Mouse (Mus musculus) midbrain, embryonic 10.5 days (tissue): Measurements from ENCODE around the gene Mettl13. TPM values are rescaled to one million over a fixed set of nuclear protein-coding genes. Genes with fewer than 3 reads are reported as not detected.

Source experiments
- DNase-seq: peaks from one replicate; pipeline ENCODE4 v3.0.0-alpha.2; 2017; ENCODE audit warnings: low spot score
- H3K27ac ChIP-seq: fragments of 300-500 bp; sonication (generic); replicated peaks from 2 replicates; pipeline ENCODE4 v1.5.1; 2016; ENCODE audit warnings: mild to moderate bottlenecking
- H3K27me3 ChIP-seq: fragments of 300-500 bp; sonication (generic); 2 replicates; pipeline ENCODE4 v1.6.1; 2016; ENCODE audit warnings: low read depth, mild to moderate bottlenecking; ENCODE audit not compliant: poor library complexity, severe bottlenecking
- H3K36me3 ChIP-seq: fragments of 300-500 bp; sonication (generic); 2 replicates; pipeline ENCODE4 v1.6.1; 2016; ENCODE audit warnings: mild to moderate bottlenecking, moderate library complexity
- H3K4me1 ChIP-seq: fragments of 300-500 bp; sonication (generic); 2 replicates; pipeline ENCODE4 v1.6.1; 2016
- H3K4me3 ChIP-seq: fragments of 300-500 bp; sonication (generic); 2 replicates; pipeline ENCODE4 v1.5.1; 2016; ENCODE audit warnings: mild to moderate bottlenecking, moderate library complexity
- H3K9me3 ChIP-seq: fragments of 300-500 bp; sonication (generic); replicated peaks from 2 replicates; pipeline ENCODE4 v1.6.1; 2016; ENCODE audit warnings: mild to moderate bottlenecking
- WGBS: fragments of 180-500 bp; shearing (Covaris S2); methylation state at CpG from one replicate; pipeline ENCODE4 v1.1.7; 2016; 5-methylcytosine and 5-hydroxymethylcytosine counted together
- polyA plus RNA-seq: library from polyadenylated mRNA; unstranded; fragments of >200 nt; fragmentation: Nextera tagmentation; extraction: Ambion mirVana; gene quantifications from 2 replicates; pipeline ENCODE4 v1.2.1, GENCODE M21; 2016

The Mettl13 gene
- polyA plus RNA-seq, 1 experiment from 2014 or later: 26.7 TPM

DNA sequence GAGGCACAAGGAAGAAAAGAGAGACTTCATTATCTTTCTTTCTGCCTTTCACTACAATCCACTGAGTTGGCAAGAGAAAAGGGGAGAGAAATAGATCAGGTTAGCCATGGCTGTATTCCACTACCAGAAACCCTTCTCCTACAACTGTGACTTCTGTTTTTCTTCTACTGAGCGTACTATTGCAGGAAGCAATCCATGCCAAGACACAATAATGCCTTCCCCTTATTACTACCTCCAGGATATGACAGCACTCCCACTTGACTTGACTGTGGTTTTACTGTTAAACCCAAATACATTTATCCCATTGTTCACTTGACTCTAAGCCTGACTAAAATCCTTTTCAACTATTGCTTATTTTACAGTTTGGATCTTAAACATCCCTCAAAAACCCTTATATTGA lies 14.9 kb upstream of the Mettl13 start:
- DNase-seq: no peak
- Histone ChIP-seq H3K36me3 (no peaks in the 10 kb centered on the region), H3K4me1 (peaks cover 7% of the 10 kb centered on the region), H3K27me3 (no peaks in the 10 kb centered on the region), H3K4me3 (no peak overlapping the region), H3K9me3 (no peaks in the 10 kb centered on the region), H3K27ac (no peak overlapping the region)
- 91% methylated on average over 1 of the region's 1 CpGs for WGBS

DNA sequence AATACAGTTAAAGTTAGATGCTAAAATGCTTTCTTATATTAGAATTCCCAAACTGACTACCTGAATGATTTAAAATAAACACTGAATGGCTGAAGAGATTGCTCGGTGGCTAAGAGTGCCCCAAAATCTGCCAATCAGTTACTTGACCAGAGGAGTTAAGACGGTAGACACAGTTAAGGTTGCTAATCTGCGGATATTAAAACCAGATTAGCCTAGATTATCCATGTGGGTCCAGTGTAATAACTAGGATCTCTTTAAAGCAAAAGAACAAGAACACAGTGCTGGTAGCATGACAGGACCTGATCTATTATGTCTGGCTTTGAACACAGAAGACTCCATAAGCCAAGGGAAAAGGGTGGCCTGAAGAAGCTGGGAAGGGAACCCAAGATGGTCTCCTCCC lies 5.8 kb upstream of the Mettl13 start:
- 0 out of 2 replicates have a peak, but pooled peaks cover under 1% of the 10 kb centered on the region for H3K4me1 ChIP-seq
- no peak for DNase-seq
- no peaks in the 10 kb centered on the region for H3K27me3 ChIP-seq
- H3K36me3 ChIP-seq: no peaks in the 10 kb centered on the region
- H3K4me3 ChIP-seq: no peak overlapping the region
- no peaks in the 10 kb centered on the region for H3K9me3 ChIP-seq
- WGBS: 82% methylated on average over 3 of the region's 3 CpGs
- H3K27ac ChIP-seq: no peak overlapping the region

DNA sequence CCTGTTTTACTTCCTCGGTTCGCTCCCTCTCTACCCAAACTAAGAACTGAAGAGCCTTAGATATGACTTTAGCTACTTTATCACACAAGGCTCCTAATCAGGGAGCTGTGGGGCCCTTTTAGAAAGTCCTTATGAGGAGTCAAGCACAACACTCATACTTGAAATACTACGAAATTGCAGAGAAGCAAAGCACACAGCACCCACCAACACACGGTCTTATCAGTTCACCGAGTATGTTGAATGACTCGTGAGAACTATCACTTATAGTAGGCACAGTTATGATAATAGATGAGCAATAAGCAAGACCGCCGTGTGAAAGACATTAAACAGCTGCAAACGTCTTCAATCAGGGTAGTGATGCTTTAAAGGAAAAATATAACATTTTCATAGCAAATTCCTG lies 4.6 kb upstream of the Mettl13 start:
- 91% methylated on average over 9 of the region's 9 CpGs for WGBS
- H3K4me1 ChIP-seq: peaks cover 9% of the 10 kb centered on the region
- H3K4me3 ChIP-seq: no peak overlapping the region

DNA sequence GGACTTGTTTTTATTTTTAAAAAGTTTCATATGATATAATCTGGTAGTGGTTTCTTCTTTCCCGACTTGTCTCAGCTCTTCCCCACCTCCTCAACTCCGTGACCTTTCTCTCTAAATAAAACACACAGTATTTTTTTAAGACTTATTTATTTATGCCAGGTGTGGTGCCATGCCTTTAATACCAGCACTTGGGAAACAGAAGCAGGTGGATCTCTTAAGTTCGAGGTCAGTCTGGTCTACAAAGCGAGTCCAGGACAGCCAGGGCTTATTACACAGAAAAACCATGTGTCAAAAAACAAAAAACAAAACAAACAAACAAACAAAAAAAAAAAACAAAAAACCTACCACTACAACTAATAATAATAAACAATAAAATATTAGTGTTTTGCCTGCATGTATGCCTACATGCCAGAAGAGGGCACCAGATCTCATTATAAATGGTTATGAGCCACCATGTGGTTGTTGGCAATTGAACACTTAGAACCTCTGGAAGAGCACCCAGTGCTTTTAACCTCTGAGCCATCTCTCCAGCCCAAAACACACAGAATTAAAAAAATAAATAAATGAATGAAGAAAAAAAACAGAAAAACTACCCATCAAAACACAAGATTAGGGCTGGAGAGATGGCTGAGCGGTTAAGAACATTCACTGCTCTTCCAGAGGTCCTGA lies 1.4 kb upstream of the Mettl13 start:
- Histone ChIP-seq H3K36me3 (peaks cover 18% of the 10 kb centered on the region), H3K9me3 (no peaks in the 10 kb centered on the region), H3K27ac (no peak overlapping the region), H3K27me3 (no peaks in the 10 kb centered on the region), H3K4me1 (peaks cover 21% of the 10 kb centered on the region), H3K4me3 (no peak overlapping the region)
- WGBS: 78% methylated on average over 5 of the region's 5 CpGs
- DNase-seq: no peak

More for the DNA sequence above, 4.6 kb upstream of the Mettl13 start:
- Histone ChIP-seq H3K27ac (no peak overlapping the region), H3K36me3 (no peaks in the 10 kb centered on the region), H3K9me3 (no peaks in the 10 kb centered on the region), H3K27me3 (no peaks in the 10 kb centered on the region)
- DNase-seq: no peak

DNA sequence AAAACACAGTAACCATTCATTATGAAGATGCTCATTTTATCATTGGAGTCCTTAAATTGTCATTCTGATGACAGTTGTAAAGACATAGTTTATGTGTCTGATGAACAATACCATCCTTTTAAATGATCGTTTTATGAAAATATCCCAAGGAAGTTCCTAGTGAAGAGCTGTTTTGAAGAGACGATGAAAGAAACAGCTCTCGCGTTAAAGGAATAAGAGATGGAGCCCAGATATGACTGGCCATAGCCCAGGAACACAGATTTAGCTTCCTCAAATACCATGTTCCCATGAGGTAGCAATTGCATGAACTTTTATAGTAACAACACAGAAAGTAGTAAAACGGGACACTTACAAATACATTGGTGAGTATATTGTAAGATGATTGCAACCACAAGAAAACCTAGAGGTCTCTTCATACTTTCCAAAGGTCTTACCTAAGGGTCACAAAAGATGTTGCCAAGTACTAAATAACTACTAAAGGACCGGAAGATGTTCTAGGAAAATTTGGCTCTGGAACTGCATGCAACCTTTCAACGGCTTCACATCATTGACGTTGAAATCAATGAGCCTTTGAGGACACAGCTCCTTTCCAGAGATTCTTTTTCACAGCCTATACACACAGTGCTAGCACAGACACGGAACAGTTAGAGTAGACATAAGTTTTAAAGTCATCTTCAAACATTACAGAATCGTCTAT lies 714 bp upstream of the Mettl13 start:
- Histone ChIP-seq H3K36me3 (peaks cover 25% of the 10 kb centered on the region), H3K4me1 (peaks cover 21% of the 10 kb centered on the region), H3K9me3 (no peaks in the 10 kb centered on the region), H3K4me3 (peak overlapping the region; percentile 63), H3K27ac (peak overlapping the region; percentile 76), H3K27me3 (no peaks in the 10 kb centered on the region)
- DNase-seq: no peak
- 75% methylated on average over 10 of the region's 10 CpGs for WGBS

DNA sequence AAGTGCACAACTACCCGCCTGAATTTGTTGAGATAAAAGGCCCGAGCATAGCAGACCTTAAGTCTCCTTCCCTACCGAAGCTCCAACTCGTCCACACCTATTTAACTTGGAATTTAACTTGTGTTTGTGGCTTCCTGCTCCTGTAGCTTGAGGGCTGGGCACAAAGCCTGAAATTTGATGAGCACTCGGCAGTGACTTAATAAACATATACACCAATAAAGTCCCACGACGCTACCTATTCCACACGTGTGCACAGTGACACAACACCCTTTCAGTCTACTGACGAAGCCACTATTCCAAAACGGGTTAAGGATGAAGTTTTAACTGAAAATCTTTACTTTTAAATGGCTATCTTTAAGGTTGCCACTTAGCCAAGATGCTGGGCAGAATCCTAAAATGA lies 744 bp downstream of the Mettl13 start:
- Histone ChIP-seq H3K9me3 (no peaks in the 10 kb centered on the region), H3K36me3 (peaks cover 38% of the 10 kb centered on the region), H3K4me1 (peaks cover 21% of the 10 kb centered on the region), H3K4me3 (peak overlapping the region; percentile 63), H3K27me3 (no peaks in the 10 kb centered on the region), H3K27ac (peak overlapping the region; percentile 76)
- DNase-seq: no peak
- WGBS: 27% methylated on average over 10 of the region's 10 CpGs

DNA sequence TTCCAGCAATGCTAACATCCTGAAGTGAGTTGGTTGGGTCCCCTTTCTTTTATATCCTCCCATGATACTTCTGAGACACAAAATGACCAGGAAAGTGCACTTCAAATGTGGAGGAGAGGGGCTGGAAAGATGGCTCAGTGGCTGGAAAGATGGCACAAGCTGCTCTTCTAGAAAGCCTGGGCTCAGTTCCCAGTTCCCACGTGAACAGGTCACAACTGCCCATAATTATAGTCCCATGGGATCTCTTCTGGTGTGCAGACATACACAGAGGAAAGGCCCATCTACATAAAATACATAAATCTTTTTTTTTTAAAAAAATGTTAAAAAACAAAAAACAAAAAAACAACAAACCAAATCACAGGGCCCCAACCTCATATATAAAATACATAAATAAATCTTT lies 5.1 kb downstream of the Mettl13 start:
- WGBS: 83% methylated on average over 1 of the region's 1 CpGs
- Histone ChIP-seq H3K27ac (no peak overlapping the region), H3K27me3 (no peaks in the 10 kb centered on the region), H3K9me3 (no peaks in the 10 kb centered on the region), H3K4me3 (no peak overlapping the region), H3K4me1 (peaks cover 13% of the 10 kb centered on the region), H3K36me3 (peaks cover 80% of the 10 kb centered on the region)
- DNase-seq: no peak

DNA sequence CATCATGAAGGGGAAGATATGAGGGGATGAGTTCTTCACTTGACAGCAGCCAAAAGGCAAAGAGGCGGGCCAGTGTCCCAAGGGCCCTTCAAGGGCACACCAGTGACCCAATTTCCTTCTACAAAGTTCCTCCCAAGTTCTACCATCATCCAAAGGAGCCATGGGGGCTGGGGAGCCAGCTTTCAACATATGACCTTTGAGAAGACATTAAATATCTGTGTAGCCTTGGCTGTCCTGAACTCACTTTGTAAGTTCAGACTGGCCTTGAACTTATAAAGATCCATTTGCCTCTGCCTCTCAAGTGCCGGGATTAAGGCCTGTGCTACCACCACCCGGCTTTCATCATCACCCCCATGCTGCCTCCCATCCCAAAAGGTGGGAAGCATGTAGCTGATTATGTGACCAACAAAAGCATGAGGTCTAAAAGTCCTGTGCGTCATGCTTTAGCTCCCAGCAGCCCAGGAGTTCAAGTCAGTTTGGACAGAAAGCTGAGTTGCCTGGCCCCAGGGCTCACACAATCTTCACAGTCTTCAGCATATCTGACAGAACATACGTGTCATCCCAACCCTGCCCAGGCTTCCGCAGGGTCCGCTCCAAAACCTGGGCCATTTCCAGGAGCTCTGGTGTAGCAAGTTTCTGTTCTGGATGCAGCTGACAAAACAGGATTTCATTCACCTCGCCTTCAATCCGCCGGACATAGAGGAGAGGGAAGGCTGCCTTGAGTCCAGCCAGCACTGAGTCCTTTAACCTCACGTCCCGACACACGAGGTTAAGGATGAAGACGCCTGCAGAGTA lies 14.4 kb downstream of the Mettl13 start:
- Histone ChIP-seq H3K27ac (no peak overlapping the region), H3K4me1 (no peaks in the 10 kb centered on the region), H3K9me3 (peaks cover 2% of the 10 kb centered on the region; the same call in 1 of the 2 replicates), H3K4me3 (no peak overlapping the region), H3K36me3 (peaks cover 71% of the 10 kb centered on the region), H3K27me3 (no peaks in the 10 kb centered on the region)
- 94% methylated on average over 14 of the region's 14 CpGs for WGBS
- DNase-seq: no peak

DNA sequence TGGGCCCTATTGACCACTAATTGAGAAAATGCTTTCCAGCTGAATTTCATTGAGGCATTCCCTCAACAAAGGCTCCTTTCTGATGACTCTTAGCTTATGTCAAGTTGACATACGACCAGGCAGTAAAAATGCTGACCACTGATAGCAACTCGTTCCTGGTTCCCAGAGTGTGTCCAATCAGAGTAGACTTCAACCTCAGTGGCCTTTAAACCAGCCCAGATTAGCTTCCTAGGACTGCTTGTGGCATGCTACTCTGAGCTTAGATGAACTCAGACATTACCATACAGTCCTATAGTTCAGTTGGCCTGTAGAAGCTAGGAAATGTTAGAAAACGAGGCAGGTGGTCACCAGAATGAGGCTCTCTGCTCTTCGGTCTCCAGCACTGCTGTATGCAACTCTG lies 16.0 kb downstream of the Mettl13 start:
- H3K27me3 ChIP-seq: no peaks in the 10 kb centered on the region
- no peak overlapping the region for H3K27ac ChIP-seq
- no peaks in the 10 kb centered on the region for H3K4me1 ChIP-seq
- 87% methylated on average over 4 of the region's 4 CpGs for whole genome bisulfite sequencing
- no peak overlapping the region for H3K4me3 ChIP-seq
- peaks cover 7% of the 10 kb centered on the region; the same call in 1 of the 2 replicates for H3K9me3 ChIP-seq
- no peak for DNase-seq
- H3K36me3 ChIP-seq: peaks cover 60% of the 10 kb centered on the region

DNA sequence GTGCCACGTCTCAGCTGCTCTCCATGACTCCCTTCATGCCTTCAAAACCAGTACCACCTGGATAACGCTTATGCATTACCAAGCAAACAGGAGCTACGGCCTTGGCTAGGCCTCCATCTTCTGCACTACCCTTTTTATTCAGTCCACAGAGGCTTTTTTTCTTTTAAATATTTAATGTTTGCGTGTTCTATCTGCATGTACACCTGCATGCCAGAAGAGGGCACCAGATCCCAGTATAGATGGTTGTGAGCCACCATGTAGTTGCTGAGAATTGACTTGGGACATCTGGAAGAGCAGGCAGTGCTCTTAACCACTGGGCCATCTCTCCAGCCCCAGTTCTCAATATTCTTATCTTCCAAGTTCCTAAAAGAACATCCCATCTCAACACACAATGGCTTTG lies 16.8 kb downstream of the Mettl13 start:
- DNase-seq: no peak
- H3K4me1 ChIP-seq: no peaks in the 10 kb centered on the region
- H3K27ac ChIP-seq: no peak overlapping the region
- no peaks in the 10 kb centered on the region for H3K27me3 ChIP-seq
- peaks cover 7% of the 10 kb centered on the region; the same call in 1 of the 2 replicates for H3K9me3 ChIP-seq
- peaks cover 53% of the 10 kb centered on the region for H3K36me3 ChIP-seq
- WGBS: 66% methylated on average over 4 of the region's 4 CpGs
- H3K4me3 ChIP-seq: no peak overlapping the region

DNA sequence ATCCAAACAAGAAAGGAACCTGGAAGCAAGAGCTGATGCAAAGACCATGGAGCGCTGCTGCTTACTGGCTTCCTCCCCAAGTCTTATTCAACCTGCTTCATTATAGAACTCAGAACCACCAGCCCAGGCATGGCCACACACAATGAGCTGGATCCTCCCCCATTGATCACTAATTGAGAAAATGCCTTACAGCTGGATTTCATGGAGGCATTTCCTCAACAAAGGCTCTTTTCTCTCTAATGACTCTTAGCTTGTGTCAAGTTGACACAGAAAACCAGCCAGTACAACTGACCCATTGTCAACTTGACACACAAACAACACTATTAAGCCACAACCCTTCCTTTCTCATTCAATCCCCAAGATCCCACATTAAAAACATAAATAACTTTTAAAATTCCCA lies 17.7 kb downstream of the Mettl13 start:
- Histone ChIP-seq H3K27me3 (no peaks in the 10 kb centered on the region), H3K4me3 (no peak overlapping the region), H3K36me3 (peaks cover 44% of the 10 kb centered on the region), H3K9me3 (peaks cover 7% of the 10 kb centered on the region; the same call in 1 of the 2 replicates), H3K27ac (no peak overlapping the region), H3K4me1 (no peaks in the 10 kb centered on the region)
- DNase-seq: no peak
- WGBS: 83% methylated on average over 1 of the region's 1 CpGs

DNA sequence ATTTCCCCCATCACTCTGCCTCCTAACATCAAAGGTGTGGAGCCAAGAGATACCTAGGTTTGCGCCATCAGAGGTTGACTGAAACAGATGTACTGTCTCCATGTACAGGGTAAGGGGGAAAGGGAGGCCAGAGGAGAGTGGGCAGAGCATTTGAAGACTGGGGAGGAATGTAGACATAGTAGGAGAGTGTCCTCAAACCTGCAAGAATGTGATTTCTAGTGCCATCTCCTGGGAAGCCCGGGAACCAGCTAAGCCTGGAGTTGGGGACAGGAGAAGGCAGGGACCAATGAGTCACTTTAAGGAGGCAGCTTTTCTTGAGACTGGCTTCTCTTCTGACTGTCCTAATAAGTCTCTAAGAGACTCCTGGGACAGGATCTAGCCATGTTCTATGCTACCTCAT lies 18.7 kb downstream of the Mettl13 start:
- DNase-seq: no peak
- 72% methylated on average over 2 of the region's 2 CpGs for WGBS
- Histone ChIP-seq H3K4me1 (no peaks in the 10 kb centered on the region), H3K27me3 (no peaks in the 10 kb centered on the region), H3K27ac (no peak overlapping the region), H3K9me3 (peaks cover 7% of the 10 kb centered on the region; the same call in 1 of the 2 replicates), H3K4me3 (no peak overlapping the region), H3K36me3 (peaks cover 34% of the 10 kb centered on the region)

DNA sequence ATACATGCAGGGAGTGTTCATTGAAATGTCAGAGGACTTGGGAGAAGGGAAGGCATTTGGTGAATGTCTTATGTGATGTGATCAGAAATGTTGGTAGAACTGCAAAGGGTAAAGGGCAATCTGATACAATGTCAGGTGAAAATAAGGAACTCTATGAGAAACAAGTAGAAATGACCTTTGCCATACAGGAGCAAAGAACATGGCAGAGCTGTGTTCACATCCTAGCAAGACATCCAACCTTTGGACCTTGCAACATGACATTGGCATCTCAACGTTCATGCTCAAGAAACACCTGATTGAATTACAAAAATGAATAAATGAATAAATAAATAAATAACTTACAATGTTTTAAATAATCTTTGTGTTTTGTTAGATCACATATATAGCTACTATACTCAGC lies 33.2 kb downstream of the Mettl13 start:
- H3K4me3 ChIP-seq: no peak overlapping the region
- no peaks in the 10 kb centered on the region for H3K9me3 ChIP-seq
- no peaks in the 10 kb centered on the region for H3K4me1 ChIP-seq
- 85% methylated on average over 1 of the region's 1 CpGs for WGBS
- no peak for DNase-seq
- H3K27ac ChIP-seq: no peak overlapping the region
- no peaks in the 10 kb centered on the region for H3K36me3 ChIP-seq
- H3K27me3 ChIP-seq: no peaks in the 10 kb centered on the region
